Mouse (Mus musculus) ES-Bruce4 (cell line): Measurements from ENCODE around the gene Ppt2. TPM values are rescaled to one million over a fixed set of nuclear protein-coding genes. Genes with fewer than 3 reads are reported as not detected.

Source experiments
- H3K27ac ChIP-seq: 2 replicates; pipeline ENCODE4 v1.5.1; 2012; ENCODE audit warnings: low read length, inconsistent platforms; ENCODE audit not compliant: insufficient read depth
- H3K27me3 ChIP-seq: 2 replicates; pipeline ENCODE4 v1.6.1; 2012; ENCODE audit warnings: mild to moderate bottlenecking, low read length, inconsistent platforms; ENCODE audit not compliant: control insufficient read depth, poor library complexity, insufficient read depth, severe bottlenecking
- H3K36me3 ChIP-seq: 2 replicates; pipeline ENCODE4 v1.6.1; 2012; ENCODE audit warnings: inconsistent platforms, mild to moderate bottlenecking, low read length, moderate library complexity; ENCODE audit not compliant: control insufficient read depth, poor library complexity, insufficient read depth, severe bottlenecking
- H3K4me1 ChIP-seq: one replicate; pipeline ENCODE4 v1.8.1; 2011; ENCODE audit warnings: low read length; ENCODE audit not compliant: control insufficient read depth, insufficient read depth
- H3K4me3 ChIP-seq: 2 replicates; pipeline ENCODE4 v1.5.1; 2011; ENCODE audit warnings: low read depth, mild to moderate bottlenecking, low read length
- H3K9ac ChIP-seq: 2 replicates; pipeline ENCODE4 v1.6.1; 2012; ENCODE audit warnings: low read depth, mild to moderate bottlenecking, inconsistent platforms; ENCODE audit not compliant: poor library complexity, severe bottlenecking
- H3K9me3 ChIP-seq: replicated peaks from 2 replicates; pipeline ENCODE4 v1.6.1; 2012; ENCODE audit warnings: mild to moderate bottlenecking, low read length, inconsistent platforms; ENCODE audit not compliant: control insufficient read depth, poor library complexity, insufficient read depth, severe bottlenecking
- CTCF ChIP-seq: IDR thresholded peaks from one replicate; pipeline ENCODE4 v1.8.1; 2011; ENCODE audit warnings: low read depth, low read length
- EP300 ChIP-seq: IDR thresholded peaks from 2 replicates; pipeline ENCODE4 v1.6.1; 2011; ENCODE audit warnings: low read depth, low read length; ENCODE audit not compliant: insufficient read depth
- POLR2A ChIP-seq: IDR thresholded peaks from one replicate; pipeline ENCODE4 v1.8.1; 2011; ENCODE audit warnings: low read length; ENCODE audit not compliant: insufficient read depth
- polyA plus RNA-seq: library from polyadenylated mRNA; stranded (reverse); fragments of >200 nt; gene quantifications from 2 replicates; pipeline ENCODE4 v1.2.4, GENCODE M21; 2011; ENCODE audit warnings: low read depth; ENCODE audit not compliant: missing spikeins, insufficient read depth, insufficient read length

The Ppt2 gene
- polyA plus RNA-seq, 1 experiment, result 26.7 TPM

DNA sequence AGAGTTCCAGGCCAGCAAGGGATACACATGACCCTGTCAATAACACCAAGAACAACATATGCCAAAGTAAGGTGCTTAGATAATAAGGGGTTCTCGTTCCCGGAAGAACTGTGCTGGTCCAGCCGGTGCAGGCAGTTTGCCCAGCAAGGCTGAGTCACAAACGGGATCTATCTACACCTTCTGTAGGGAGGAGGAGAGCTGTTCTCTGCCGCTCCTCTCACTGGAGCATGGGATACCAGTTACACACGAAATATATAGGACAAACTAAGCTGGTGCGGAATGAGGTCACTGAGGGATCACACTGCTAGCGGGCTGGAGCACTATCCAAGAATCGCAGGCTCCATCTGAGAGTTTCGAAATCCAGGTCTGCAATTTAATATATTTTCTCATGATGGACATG lies 15.6 kb upstream of the Ppt2 start:
- H3K27ac ChIP-seq, result no peak overlapping the region
- no peaks in the 10 kb centered on the region for H3K4me1 ChIP-seq
- no peaks in the 10 kb centered on the region for H3K27me3 ChIP-seq
- no peaks in the 10 kb centered on the region for H3K36me3 ChIP-seq
- TF ChIP-seq POLR2A (no peak), CTCF (no peak), EP300 (no peak)
- H3K9me3 ChIP-seq, result no peaks in the 10 kb centered on the region
- H3K9ac ChIP-seq, result no peak overlapping the region
- H3K4me3 ChIP-seq, result no peak overlapping the region

DNA sequence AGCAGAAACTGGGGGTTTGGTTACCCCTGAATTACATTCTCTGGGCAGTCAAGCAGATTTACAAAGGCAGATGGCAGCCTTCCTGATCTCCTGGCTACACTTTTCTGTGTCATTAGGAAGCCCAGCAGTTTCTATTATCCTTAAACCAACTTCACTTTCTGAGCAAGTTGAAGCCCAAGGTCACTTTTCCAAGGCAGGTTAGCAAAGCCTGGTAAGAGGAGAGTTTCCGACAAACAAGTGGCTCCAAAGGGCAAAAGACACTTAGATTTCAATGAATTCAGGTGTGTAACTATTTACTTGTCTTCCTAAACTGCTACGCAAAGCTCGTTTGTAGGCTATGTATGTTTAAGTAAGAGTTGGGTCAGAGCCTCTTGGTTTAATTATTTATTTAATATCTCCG lies 15.1 kb upstream of the Ppt2 start:
- H3K9me3 ChIP-seq, result no peaks in the 10 kb centered on the region
- H3K36me3 ChIP-seq, result no peaks in the 10 kb centered on the region
- H3K4me3 ChIP-seq, result no peak overlapping the region
- no peak for TF ChIP-seq EP300
- TF ChIP-seq POLR2A, result no peak
- no peak for TF ChIP-seq CTCF
- no peaks in the 10 kb centered on the region for H3K4me1 ChIP-seq
- H3K27me3 ChIP-seq, result no peaks in the 10 kb centered on the region
- H3K9ac ChIP-seq, result no peak overlapping the region
- no peak overlapping the region for H3K27ac ChIP-seq

DNA sequence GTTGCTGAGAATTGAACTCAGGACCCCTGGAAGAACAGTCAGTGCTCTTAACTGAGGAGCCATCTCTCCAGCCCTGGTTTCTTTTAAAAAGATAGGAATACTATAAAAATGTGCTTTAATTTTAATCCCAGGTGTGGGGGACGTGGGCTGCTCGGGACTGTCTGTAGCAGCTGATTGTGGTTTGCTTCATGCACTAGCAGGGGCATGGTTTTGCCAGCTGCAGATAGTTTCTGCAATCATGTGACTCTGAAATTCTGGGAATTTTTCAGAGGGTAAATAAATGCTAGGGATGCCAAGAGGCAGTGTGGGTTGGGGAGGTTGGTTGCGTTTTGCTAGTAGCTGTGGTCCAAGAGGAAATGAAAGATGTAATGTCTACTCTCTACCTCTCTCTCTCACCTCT lies 13.6 kb upstream of the Ppt2 start:
- H3K9me3 ChIP-seq, result no peaks in the 10 kb centered on the region
- H3K4me3 ChIP-seq, result no peak overlapping the region
- no peaks in the 10 kb centered on the region for H3K4me1 ChIP-seq
- no peak overlapping the region for H3K27ac ChIP-seq
- H3K27me3 ChIP-seq, result no peaks in the 10 kb centered on the region
- no peaks in the 10 kb centered on the region for H3K36me3 ChIP-seq
- TF ChIP-seq EP300, result no peak
- TF ChIP-seq CTCF, result no peak
- TF ChIP-seq POLR2A, result no peak
- H3K9ac ChIP-seq, result no peak overlapping the region

DNA sequence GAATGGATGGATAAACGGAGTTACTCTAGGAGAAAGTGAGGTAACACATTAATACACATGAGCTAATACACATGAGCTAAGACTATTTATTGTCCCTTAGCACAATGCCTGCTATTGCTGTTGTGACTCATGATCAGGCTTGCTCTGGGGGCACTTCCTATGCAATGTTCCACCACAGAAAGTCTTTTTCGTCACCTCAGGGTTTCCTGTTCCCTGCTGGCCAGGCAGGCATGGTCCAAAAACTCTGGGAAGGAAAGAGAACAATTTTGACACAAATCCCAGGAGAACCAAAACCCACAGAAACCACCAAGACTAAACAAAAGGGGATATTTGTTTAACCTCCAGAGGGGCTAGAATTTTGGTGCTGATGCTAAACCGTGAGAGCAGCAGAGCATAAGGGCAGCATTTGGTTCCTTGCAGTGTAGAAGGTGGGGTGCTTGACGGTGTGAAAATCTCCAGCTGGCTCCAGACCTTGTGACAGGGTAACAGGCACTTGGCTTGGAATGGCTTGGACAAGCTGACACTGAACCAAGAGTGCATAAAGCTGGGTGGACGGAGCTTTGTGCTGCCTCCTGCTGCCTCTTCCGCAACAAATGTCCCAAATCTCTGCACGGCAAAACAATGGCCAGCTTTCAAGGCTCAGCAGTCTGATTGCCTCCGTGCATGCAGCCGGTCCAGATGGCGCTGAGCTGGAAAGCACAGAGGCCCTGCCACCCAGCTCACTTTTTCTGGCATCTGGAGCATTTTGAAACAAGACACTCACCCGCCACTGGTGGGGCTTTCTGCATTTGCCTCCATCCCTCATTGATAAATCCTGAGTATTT lies 12.7 kb upstream of the Ppt2 start:
- no peaks in the 10 kb centered on the region for H3K36me3 ChIP-seq

DNA sequence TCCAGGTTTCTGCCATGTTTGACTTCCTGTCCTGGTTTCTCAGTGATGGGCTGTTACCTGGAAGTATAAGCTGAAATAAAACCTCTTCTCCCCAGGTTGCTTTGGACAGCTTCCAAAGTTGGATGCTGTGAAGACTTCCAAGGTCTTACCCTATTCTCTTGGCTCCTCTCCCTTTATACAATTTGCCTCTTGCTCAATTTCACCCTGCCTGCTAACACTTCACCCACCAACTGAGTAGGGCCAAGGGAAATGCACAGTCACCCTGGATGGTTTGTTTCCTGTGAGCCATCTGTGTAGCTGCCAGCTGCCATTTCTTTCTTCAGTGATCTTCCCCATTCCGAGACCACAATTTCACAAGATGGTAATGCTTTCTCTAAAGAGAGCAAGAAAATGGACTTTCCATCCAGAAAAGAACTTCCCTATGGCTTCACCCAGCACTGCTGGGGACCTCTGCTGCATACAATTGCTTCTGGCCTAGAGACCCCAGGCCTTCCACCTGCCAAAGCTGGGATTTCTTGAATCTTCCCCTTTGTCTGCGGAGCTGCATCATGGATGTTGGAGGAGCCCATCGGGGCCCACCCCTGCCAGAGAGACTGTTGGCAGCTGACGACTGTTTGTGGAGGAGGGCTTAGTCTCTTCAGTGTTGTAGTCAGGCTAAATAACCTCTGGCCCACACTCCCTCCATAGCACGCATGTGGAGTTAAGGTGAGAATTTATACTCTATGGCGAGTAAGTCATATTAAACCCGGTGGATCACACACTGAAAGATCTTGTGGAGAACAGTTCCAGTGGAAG lies 11.3 kb upstream of the Ppt2 start:
- Histone ChIP-seq H3K27ac (no peak overlapping the region), H3K4me1 (no peaks in the 10 kb centered on the region), H3K9ac (no peak overlapping the region), H3K36me3 (no peaks in the 10 kb centered on the region), H3K4me3 (no peak overlapping the region), H3K27me3 (no peaks in the 10 kb centered on the region), H3K9me3 (no peaks in the 10 kb centered on the region)
- TF ChIP-seq EP300 (no peak), CTCF (no peak), POLR2A (no peak)

More for the DNA sequence above, 12.7 kb upstream of the Ppt2 start:
- Histone ChIP-seq H3K27me3 (no peaks in the 10 kb centered on the region), H3K27ac (no peak overlapping the region), H3K9ac (no peak overlapping the region), H3K4me3 (no peak overlapping the region), H3K9me3 (no peaks in the 10 kb centered on the region), H3K4me1 (no peaks in the 10 kb centered on the region)
- no peak for TF ChIP-seq POLR2A
- no peak for TF ChIP-seq EP300
- TF ChIP-seq CTCF, result no peak

DNA sequence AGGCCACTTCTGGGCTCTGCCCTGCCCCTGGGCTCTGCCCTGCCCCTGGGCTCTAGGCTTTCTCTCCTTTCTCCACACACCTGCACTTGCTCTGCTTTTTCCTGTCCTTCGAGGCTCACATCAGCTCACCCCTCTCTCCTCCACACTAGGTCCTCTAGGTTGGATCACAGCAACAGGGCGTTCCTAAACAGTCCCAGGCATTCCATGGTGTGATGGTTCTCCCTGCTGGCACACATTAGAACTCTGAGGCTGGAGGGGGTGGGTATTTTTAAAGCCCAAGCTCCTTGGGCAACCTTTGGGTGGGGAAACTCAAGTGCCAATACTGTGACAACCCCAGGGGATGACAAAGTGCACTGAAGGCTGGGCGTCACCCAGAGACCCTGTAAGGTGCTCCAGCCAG lies 9.1 kb upstream of the Ppt2 start:
- H3K4me3 ChIP-seq, result no peak overlapping the region
- no peak overlapping the region for H3K9ac ChIP-seq
- no peaks in the 10 kb centered on the region for H3K9me3 ChIP-seq
- no peak overlapping the region for H3K27ac ChIP-seq
- H3K27me3 ChIP-seq, result no peaks in the 10 kb centered on the region
- H3K36me3 ChIP-seq, result no peaks in the 10 kb centered on the region
- no peak for TF ChIP-seq EP300
- no peak for TF ChIP-seq CTCF
- no peak for TF ChIP-seq POLR2A
- H3K4me1 ChIP-seq, result no peaks in the 10 kb centered on the region
